Mouse (Mus musculus) induced T-regulatory cell, adult 2 months (primary cell): ENCODE results near the gene Slc38a6.

ENCODE experiments used
- DNase-seq: peaks from one replicate; pipeline ENCODE4 v3.0.0-alpha.2; 2012; ENCODE audit warnings: low read depth

Gene Slc38a6

DNA sequence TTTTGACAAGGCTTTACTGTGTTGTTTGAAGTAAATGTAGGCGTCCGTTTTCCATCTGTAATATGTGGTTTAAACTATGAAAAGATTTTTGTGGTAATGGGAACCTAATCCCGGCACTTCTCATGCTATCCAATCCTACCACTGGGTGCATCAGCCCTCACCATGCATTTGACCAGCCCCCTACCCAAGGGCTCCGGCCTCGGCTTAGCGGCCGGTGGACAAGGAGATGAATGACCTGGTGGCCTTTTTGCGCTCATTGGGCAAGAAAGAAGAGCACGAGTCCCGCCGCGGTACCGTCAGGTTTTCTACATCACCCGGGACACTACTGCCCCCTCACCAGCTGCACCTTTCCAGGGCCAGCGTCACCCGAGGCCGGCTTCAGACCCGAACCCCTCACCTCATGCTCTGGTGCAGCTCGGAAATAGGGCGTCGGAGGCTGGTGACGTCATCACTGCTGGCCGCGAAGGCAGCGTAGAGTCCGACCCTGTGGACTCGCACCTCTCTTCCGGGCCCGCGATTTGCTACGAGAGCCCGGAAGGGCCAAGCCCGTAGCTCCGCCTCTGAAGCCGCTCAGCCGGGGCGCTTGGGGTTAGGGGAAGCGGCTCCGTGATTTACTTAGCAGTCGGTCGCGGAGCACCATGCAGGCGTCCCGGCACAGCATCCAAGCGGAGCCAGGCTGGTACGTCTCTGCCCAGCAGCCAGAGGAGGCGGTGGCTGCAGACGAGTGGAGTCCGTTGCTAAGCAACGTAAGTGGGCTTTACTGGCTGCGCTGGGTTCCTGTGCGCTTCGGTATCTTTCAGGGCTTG is at the start of gene Slc38a6, which contains the start of gene Trmt5:
Gene Slc38a6, plus strand, starts transcription at position 493 of the 806 bp plus-strand sequence.
Gene Trmt5, minus strand, starts transcription at position 424 of the 806 bp plus-strand sequence.
- DNase-seq = peak; percentile 94

DNA sequence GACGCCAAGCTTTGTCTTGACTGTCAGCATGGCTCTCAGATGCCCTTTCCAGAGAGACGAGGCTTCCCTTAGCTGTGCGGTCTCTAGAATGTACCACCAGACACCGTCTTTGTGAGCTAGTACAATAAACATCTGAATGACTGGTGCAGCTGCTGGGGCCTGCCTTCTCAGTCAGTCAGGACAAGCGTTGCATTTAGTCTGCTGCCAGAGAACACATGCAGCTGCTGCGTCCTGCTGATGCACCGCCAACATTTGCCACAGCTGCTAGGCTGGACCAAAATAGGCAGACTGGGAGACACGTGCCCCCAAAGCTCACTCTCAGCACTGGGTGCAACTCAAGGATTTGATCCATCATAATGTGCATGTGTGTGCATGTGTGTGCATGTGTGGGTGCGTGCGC is 44.6 kb upstream of the Slc38a6 start:
- no peak for DNase-seq

DNA sequence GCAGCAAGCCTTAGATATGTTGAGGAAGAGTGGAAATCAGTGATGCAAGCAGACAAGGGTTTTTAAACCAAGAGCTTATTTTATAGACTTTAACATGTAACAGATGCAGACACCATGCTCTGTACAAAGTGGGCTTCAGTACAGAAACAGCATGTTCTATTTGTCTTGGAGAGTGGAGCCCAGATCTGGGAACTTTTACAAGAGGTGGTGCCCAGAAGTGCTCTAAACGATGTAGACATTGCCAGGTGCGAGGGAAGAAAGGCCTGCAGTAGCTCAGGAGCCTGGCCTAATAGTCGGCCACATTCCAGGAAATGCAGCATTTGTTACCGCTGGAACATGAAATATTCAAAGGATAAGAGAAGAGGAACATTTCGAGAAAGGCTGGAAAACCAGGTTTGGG is 40.9 kb upstream of the Slc38a6 start:
- DNase-seq = no peak

DNA sequence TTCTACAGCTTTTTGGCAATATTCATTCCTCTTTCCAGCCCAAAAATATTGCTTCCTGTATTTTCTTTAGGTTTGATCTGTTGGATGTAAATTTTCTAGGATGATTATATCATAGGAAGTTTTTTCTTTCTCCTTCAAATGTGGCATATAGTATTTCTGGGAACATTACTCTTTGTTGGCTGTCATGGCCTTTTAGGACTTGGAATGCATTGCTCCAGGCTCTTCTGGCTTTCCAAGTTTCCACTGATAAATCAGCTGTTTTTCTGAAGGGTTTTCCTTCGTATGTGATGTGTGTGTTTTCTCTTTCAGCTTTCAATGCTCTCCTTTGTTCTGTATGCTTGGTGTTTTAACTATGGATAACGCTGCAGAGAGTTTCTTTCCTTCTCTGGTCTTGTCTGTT is 31.6 kb upstream of the Slc38a6 start:
- no peak for DNase-seq

DNA sequence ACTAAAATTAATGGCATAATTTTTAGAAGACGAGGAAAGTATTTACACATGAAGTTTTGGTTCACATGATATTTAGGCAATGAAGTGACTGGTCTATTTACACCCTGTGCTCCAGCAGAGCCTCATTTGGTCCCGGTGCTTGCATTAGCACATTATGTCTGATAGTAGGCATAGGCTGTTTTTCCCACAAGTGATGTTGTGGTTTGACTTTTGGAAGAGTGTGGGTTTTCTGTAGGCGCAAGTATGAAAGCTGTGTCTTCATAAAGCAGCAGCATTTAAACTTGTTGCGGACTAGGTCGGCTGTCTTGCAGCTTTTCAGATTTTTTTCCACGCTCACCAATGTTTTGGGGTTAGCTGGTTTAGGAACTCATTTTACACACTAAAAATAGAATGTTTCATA is 27.3 kb upstream of the Slc38a6 start:
- no peak for DNase-seq

DNA sequence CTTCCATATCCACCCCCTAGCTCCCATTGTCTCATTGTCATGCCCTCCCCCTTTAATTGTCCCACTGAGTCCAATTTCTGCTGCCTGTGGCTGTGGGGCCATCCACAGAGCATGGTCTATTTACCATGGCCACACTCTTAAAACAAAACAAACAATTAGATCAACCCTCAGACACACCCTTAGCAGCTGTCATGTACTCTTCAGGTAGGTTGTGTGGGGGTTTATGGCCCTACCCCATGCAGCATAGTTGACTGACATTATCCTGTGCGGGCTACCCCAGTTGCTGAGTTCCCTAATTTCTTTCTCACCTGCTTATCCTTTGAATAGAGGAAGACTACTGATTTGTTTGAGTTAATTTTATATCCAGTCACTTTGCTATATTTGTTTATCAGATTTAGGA is 26.2 kb upstream of the Slc38a6 start:
- DNase-seq = no peak

DNA sequence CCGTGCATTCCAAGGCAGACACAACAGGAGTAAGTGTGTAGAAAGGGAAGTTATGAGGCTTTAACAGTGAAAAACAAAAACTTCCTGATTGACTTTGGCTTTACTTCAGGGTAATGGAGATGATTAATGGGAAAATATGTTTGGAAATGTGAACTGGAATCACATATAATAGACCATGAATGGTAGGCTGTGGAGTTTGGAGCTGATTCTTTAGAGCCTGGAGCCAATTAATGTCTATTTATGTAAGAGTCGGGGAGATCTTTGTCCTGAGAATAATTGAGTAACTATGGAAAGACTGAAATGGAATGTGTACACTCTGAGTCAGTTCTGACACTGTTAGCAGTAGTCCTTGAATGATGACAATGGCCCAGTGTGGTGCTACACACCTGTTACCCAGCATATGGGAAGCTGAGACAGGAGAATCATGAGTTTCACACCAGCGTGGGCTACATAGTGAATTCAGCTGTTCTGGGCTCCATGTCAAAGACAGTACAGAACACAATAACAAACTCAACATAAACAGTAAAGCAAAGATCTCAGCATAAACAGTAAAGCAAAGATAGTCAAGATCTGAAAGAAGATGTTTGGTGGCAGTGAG is 21.1 kb upstream of the Slc38a6 start:
- no peak for DNase-seq

DNA sequence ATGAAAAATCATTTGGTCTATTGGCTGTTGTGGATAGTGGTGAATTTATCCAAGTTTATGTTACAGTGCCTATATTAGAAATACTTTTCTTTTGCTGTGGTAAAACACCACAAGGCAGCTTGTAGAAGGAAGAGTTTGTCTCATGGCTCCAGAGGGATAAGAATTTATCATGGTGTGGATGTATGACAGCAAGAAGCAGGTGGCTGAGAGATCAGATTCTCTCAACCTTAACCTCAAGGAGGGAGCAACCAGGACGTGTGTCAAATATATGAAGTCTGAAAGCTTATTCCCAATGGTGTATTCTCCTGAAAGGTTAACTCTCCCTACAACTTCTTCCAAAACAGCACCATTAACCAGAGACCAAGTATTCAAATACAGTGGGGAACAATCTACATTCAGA is 20.0 kb upstream of the Slc38a6 start:
- DNase-seq = no peak

DNA sequence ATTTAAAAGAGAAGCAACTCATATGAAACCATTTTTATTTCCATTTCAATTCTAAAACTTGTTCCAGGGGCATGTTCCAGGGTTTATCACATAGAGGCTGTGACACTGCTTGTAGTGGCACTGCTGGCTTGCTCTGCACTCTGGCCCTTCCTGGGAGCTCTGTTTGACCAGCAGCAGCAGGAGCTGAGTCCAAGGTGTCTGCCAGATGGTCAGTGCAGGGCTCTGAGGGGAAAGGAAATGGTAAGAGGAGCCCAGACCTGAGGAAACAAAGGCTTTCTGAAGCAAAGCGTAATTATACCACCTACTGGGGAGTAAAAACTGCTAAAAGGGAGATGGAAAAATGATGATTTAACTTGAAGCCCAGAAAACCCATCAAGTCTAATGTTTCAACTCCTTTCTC is 18.1 kb upstream of the Slc38a6 start:
- DNase-seq = no peak

DNA sequence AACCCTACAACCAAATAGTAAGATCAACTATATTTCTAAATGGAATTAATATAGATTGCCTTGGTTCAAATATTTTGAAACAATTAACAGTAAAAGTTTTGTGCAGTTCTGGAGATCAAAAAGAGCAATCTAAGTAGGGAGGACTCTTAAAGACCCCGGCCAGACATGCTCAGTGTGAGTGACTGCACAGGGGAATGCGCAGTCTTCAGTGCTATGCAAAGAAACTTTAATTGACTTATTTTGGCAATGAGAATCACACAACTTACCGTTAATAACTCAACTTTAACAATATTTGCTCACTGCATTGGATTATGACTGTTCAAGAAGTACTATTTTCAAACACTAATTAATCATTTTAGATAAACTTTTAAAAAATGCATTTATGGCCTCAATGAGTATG is 17.0 kb upstream of the Slc38a6 start:
- DNase-seq = no peak

DNA sequence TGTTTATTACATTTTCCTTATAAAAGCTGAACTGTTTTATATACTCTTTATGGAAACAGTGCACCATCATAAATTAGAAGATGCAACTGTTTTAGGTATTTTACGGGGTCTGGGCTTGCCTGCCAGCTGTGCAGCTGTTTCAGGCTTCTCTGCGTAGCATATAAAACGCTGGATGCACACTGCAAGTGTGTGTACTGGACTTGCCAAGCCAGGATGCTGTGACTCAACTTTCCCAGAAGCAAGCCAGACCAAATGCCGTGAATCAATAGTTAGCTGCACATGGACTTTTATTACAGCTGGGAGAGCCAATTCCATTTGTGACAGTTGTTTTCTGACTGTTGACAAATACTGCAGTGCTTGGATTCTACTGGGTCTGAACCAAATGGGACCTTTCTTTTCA is 16.6 kb upstream of the Slc38a6 start:
- DNase-seq = no peak

DNA sequence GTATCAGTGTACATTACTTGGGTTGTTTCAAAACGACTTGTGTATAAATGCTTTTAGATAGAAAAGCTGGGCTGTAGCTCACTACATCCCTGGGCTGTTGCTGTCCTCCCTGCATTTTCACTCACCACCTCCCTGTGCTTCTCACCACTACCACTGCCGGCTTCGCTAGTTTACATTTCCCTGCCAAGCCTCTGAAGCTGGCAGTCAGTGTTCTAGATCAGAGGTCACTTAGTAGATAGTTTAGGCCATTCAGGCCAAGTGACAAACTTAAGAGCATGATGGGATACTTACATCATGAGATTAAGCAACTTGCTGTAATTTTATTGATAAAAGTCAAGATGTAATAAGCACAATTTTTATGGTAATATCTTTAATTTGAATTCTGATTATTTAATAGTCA is 11.7 kb upstream of the Slc38a6 start:
- DNase-seq = no peak

DNA sequence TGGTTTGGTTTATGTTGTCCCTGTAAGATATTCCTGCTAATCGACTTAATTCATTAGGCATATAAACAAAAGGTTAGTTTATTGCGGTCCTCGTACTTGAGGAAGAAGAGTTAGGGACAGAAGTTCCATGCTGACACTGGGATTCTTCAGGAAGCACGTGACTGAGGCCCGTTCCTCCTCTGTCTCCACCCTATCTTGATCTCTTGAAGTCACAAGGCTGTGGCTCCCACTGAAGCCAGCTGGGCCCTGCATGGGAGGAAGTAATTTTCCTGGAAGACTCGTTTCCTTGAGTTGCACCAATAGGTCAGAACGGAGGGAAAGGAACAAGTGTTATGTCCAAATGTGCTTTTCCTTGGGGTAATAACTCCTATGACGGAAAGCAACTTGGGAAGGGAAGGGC is 1.0 kb downstream of the Slc38a6 start:
- DNase-seq = peak; percentile 13

DNA sequence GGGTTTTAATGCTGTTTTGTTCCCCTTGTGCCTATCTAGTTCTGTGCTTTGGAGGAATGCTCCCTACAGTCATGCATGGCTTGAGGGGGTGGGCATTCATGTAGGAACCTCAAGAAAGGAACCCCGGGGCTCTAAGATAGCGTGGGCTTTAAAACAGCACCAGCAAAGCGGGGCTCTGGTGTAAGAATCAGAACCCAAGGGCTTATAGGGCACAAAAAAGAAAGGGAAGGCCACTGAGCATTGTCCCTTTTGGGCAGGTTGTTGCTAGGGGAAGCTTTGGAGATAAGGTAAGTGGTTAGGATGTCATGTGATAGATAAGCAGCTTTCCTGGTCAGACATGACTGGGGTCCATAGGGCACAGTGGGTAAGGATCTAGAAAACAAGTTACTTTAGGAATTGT is 2.0 kb downstream of the Slc38a6 start:
- no peak for DNase-seq

DNA sequence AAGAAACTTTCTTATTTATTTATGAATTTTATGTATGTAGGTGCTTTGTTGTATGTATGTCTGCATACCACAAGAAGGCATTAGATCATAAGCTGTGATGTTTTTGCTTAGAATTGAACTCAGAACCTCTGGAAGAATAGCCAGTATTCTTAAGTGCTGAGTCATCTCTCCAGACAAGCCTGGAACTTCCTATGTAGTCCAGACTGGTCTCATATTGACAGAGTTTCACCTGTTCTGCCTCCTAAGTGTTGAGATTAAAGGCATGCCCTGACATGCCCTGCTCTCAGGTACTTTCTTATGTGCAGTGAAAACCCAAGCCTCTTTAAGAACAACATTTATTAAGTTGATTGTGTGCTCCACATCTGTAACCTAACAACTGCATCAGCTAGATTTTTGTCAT is 8.3 kb downstream of the Slc38a6 start:
- no peak for DNase-seq

DNA sequence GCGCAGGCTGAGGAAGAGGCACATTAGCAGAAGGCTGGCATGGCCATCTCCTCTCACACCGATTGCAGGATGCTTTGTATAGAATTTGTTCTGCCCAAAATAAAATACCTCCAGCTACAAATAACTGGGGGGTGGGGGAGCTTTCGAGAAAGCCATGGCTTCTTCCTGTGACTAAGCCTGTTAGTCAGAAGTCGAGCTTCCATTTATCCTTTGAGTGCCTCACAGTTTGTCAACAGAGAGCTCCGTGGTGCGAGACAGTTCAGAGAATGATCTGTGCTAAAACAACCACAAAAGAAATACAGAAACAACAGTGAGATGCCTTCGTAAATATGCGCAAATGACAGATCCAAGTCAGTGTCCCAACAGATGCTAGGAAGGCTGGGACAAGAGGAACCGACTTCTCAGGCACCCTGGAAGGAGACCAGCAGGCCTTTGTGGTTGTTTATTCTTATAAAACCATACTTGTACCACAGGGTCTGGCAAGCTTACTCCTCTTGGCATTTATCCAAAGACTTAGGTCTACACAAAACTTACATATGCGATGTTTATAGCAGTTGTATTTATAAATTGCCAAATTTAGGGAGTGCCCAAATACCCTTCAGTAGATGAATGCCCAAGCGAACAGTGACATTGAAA is 9.0 kb downstream of the Slc38a6 start:
- DNase-seq = no peak

DNA sequence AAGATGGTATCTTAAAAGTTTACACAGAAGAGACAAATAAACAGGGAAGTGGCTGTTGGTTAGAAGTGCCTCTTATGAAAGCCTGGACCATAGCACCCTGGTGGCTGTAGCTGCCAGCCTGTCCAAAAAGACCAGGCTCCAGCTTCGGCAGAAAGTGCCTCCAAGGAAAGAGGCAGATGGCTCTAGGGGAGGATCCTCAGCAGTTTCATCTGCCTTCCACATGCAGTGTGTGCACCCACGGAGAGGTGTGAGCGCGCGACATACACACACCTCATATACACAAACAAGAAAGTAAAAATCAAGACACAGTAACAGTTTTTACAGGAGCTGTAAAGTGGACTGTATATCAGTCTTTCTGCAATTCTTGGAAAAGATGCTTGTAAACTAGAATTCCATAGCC is 12.0 kb downstream of the Slc38a6 start:
- DNase-seq = no peak

DNA sequence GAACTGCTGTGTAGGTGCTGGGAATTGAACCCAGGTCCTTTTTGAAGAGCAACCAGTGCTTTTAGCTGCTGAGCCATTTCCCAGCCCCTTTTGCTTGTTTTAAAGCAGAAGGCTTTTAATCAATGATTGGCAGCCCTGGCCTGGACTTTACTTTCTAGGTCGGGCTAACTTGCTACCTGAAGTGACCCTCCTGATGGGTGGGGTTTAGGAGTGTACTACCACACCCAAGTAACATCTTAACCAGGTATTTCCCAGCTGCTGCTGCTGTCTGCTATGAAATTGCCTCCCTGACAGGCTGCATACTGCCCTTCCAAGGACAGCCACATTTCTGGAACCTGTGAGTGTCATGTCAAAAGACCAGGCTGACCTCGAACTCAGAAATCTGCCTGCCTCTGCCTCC is 14.0 kb downstream of the Slc38a6 start:
- no peak for DNase-seq

DNA sequence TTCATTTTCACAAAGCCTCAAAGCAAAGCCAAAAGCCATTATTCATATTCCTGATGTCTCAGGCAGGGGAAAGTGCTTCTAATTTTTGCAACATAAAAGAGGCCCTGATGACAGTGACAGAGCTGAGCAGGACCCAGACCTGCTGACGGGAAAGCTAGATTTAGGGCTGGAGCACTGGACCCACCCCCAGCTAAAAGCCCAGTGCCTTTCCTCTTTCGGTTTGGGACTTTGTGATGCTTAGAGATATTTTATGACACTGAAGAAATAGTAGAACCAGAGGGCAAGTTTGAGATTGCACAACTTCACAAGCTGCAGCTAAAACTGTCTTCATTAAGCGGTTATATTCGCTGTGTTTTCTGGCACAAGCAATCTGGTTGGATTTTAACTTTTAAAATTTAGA is 18.1 kb downstream of the Slc38a6 start:
- DNase-seq = no peak

DNA sequence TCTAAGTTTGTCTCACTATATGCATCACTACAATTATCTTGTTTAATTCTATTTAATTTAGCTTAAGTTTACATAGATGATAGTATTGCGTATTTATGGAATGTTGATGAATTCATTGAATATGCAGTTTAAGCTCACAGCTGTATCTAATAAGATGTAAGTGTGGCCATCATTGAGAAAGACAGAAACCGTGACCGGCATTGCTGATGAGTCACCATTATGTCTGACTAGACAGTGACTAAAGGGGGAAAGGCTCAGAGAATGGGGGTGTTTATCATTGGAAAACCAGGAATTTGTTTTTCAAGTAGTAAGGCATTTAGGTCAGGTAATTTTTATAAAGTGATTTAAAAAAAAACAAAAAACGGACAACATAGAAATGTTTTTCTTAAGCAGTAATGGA is 21.2 kb downstream of the Slc38a6 start:
- DNase-seq = no peak

DNA sequence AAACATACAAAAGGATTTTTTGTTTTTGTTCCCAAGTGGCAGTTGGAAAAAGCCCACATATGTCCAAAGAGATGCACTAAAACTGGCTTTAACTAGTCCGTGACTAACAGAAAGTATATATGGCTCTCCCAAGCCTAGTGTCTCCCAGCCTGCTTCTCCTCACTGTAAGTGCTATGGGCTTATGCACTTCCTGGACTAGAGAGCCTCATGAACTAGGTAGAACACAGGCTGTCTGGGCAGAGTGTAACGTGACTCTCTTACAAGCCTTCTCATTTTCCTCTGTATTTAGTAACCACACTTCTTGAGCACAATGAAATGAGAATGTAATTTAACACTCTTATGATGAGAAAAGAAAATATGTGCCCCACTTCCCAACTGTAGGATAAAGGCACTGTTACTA is 22.1 kb downstream of the Slc38a6 start:
- no peak for DNase-seq

DNA sequence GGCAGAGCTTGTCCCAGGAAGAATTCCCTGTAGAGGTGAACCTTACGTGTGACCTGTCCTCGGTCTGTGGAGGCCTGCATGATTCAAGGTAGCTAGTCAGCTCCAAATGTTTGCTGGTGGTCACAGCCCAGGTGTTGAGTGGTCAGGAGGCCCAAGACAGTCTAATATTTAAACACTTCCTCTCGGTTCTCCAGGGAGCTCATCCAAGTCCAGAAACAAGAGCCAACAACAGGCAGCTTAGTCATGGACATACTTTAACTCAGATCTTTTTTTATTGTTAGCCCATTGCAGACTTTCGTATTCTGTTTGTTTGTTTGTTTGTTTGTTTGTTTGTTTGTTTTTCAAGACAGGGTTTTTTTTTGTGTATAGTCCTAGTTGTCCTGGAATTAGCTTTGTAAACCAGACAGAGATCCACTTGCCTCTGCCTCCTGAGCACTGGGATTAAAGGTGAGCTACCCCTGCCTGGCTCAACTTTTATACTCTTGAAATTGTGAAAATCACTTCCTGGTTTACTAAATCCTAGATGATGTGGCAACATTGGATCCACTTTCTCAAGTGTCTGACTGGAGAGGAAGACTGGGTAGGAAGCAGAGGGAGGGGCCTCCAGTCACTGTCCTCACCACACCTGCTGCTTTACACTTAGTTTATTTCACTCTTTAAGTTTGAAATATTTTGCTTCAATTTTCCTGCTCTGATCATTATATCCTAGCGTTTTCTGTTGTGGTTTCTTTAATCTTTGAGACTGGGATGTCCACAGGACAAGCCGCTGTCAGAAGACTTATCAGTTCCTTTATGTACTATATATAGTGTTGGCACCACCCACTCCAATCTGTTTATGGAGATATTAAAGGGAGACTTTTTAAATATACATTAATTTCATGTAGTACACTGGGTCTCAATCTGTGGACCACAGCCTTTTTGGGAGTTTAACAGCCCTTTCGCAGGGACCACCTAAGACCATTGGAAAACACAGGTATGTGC is 31.4 kb downstream of the Slc38a6 start:
- no peak for DNase-seq
